Mouse (Mus musculus) brain, embryonic 18.5 days (tissue): ENCODE results near the gene Rspry1.

Experiments
- DNase-seq: peaks from one replicate; pipeline ENCODE4 v3.0.0-alpha.2; 2012; ENCODE audit warnings: low read depth, low spot score

Gene Rspry1

DNA sequence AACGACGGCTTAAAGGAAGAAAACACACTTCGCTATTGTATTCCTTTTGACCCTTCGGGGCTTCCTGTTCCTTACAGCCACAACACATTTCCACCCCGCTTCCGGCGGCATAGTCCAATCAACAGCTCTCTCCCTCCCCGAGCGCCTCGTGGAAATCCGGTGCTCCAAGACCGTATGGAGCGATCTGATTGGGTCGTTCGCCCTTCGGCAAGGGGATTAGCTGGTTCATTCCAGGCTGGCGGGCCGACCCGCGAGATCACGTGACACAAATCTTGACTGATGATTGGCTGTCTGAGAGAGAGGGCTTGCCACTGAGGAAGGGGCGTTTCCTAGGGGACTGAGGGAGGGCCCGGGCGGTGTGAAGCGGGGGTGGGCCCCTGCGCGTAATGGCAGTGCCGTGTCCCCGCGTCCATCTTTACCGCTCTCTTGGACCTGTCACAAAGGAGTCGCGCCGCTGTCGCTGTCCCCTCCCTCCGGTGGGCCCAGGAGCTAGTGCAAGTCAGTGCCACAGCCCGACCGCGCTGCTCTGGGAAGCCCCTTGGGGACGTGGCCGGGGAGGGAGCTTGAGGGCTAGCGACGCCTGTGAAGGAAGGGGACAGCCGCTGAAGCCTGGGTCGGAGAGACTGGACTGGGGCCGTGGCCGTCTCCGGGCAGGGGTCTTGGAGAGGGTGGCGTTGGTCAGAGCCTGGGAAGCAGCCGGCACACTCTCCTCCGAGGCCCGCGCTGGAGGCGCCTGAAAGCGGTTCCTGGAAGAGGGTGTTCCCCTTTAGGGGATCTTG, at the start of gene Rspry1, which contains the start of gene Fam192a:
Gene Rspry1 (plus strand): TSS at position 331 of the 779 bp plus-strand sequence.
Gene Fam192a (minus strand): TSS at position 391 of the 779 bp plus-strand sequence.
- peak; percentile 100 for DNase-seq

DNA sequence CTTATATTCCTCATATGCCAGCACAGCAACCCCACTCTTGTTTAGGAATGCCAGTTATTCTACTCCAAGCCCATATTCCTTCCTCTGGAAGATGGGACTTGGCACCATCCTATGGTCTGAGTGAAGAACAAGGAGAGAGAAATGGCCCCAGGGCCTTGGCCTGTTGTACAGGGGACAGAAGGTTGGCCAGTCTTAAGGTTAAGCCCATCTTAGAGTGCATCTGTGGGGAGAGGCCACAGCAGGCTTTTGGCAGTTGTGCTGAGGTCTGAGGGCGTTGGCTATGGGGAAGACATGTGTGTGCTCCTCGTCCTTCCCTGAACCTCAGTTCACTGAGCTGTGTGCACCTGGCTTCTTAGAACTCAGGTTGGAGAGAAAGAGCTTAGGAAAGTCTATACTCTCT, 49.0 kb upstream of the Rspry1 start:
- no peak for DNase-seq

DNA sequence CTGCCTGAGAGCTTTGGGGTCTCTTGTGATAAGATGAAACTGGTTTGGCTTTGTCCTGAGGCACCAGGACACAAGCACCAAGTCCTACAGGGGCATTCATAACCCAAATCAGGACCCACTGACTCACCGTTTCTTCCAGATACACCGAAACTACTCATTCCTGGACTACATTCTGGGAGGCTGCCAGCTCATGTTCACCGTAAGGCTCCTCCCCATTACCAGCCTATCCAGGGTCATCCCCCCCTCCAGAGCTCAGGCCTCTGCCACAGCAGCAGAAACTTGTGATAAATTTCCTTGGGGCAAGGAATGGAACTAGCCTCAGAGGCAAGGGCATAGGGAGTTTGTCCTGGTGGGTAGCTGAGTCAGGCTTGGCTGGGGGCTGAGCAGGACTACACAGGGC, 44.5 kb upstream of the Rspry1 start:
- DNase-seq = no peak

DNA sequence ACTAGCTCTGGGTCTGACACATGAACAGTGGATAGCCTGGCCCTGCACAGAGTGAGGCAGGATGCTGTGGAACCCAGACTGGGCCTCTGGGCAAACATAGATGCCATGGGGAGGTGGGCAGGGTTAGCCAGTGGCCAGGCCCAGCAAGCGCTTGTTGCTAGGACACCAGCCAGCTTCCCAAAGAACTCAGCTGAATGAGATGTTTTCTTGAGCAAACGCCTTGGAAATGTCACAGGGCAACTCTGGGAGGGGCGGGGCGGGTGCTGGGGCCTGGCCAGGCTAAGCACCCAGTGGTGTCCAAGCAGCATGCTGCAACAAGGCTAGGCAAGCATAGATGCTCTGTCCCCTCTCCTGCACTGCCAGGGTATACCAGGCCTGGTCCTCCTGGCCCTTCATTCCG, 40.5 kb upstream of the Rspry1 start:
- no peak for DNase-seq

DNA sequence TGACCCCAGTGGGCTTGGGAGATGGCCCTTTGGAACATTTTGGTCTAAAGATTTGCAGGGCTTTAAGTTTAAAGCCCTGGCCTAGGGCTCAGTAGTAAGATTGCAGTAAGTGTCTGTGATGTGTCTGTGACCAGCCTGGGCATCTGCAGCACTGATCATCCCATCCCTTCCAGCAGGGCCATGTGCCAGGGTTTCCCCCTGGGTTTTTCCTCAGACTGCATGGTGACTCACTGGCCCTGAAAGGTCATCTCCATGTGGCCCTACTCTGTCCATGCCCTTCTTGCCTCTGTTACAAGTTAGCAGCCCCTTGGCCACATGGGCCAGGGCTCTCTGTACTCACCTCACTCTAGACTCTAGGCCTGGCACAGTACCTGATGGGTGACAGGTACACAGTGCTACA, 37.3 kb upstream of the Rspry1 start:
- no peak for DNase-seq

DNA sequence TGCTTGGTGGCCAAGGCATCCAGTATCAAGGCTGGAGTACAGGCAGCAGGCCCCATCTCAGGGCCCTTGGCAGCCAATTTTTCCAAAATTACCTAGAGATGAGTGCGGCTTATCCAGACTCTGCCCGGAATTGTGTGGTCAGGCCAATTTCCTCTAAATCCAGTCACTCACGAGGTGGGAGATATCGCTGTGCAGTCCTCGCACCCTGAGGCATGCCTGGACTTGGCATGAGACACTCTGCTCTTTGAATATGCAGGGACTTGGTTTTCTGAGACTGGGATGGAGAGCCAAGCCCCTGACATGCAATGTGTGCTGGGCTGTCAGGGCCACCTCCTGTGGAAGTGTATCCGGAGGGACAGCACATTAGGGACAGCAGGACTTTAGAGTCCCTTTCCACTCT, 35.7 kb upstream of the Rspry1 start:
- no peak for DNase-seq

DNA sequence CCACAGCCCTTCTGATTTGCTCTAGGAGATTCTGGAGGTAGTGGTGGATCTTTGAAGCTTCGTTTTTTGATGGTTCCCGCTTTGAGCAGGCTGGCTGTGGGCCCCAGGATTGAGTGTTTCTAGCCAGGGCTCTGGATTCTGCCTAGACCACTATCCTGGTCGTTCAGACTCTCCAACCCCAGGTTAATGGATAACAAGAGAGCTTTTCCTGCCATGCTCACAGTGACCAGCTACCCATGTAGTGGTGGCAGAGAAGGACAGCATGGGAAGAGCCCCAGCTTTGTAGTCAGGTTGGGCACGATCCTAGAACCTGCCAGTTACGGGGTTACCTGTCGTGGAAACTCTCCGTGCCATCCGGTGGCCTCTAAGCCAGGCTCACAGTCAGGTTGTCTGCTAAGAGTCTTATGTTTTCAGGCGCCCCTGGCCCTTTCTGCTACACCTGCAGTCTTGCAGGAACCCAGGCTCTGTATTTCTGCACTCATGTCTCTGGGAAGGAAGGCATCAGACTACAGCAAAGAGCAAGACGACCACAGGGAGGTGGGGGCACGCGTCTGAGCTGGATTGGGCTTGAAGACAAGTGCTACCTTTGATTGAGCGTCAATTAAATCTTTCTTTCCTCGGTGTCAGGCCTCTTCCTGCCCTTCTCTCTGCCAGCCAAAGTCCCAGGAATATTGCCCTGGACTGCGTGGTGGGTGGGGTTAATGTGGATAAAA, 35.1 kb upstream of the Rspry1 start:
- DNase-seq = no peak

DNA sequence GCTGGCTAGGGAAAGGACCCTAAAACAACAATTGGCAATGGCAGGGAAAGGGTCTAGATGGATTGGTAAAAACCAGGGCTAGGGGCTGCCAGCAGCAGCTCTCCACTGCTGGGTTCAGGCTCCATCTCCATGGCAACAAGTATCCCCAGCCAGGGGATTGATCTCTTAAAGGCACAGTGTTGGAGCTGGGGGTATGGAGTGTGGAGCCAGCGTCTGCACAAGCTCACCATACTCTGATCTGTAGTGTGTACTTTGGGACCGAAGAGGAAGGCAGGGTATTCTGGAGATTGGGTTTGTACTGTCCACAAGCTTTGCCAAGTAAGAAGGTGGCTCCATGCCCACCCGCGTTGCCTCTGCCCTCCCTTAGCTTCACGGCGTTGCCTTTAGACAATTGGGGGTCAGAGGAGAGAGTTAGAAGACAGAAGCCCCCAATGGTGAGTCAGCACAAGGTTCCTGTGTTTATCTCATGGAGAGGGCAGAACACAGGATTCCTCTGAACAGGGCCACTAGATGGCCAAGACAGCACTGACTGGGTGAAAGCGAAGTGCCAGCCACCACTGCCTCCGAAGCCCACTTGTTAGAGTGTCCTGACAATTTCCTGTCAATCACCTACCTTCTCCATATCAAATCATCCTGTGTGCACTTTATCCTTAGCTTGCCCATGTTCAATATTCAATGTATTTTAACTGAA, 34.4 kb upstream of the Rspry1 start:
- no peak for DNase-seq

DNA sequence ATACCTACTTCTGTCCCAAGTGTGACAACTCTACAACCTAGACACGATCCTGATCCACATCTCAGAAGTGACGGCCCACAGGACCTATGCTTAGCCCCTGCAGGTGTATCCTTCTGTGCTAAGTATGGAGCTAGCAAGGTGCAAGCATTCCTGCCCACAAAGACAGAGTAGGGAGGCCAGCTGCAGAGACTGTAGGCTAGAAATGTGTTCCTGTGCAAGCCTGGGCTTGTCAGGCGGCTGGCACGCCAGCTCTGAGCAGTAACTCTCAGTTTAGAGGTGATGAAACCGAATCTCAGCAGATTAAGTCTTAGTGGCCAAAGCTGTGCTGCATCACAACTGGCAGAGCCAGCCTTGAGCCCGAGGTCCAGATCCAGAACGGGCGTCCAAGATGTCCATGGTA, 33.6 kb upstream of the Rspry1 start:
- no peak for DNase-seq

DNA sequence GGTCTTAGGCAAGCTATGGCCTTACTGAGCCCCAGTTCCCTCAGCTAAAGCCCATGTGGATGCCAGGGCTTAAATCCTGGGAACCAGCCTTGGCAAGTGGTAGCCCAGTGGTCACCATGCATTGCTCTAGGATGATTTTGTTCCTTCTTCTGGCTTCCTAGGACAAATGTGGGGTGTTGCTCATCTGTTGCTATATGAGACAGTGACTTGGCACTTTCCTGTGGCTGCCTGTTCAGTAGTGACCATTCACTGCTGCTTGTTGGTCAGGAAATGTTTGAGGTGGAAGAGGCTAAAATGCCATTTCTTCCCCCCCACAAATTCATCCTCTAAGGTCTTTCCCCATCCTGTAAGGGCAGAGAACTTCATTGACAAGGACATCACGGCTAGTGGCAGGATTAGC, 32.3 kb upstream of the Rspry1 start:
- DNase-seq = no peak

DNA sequence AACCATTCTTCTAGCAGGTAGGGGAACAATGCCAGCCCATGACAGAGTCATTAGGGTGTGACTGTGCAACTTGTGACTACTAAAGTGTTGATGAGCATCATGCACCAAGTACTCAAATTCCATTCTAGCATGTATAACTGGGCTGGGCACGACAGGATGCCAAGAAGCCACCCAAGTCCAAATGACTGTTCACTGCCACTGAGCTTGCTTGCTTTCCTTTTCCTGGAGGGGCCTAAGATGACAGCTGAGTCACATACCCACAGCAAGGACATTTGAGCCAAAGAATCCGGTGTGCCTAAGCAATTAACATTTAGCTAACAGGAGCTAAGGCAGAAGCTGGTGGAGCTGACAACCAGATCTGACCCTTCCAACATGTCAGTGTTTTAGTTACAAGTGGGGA, 29.8 kb upstream of the Rspry1 start:
- DNase-seq = no peak

DNA sequence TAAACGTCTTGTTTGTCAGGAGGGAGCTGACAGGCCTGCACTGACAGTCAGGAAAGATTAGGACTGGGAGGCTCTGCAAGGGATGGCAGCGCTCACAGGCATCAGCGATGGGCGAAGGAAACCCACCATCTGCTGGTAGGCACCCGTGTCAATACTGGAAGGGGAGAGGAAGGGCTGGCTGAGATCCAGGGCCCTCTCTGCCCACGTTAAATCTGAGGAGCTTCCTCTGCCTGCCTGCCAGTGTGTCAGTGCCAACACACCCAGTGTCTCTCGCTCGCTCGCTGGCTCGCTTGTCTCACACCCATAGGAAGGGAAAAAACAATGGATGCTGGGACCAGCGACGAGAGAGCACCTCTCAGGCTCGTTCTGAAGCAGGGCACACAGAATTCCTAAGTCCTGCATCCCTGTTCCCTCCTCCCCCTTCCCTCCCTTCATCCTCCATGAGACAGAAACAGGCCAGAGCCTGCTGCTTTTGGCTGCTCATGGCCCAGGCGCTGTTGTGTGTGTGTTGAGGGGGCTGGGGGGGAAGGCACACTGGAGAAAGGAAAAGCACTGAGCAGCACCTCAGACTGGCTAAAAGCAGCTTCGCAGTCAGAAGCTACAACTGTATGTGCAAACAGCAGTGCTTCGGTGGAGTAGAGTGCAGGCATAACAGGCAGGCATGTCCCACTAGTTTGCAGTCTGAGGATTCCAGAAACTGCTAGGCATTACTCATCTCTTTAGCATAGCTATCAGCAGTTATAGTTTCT, 27.4 kb upstream of the Rspry1 start:
- DNase-seq = peak; percentile 67

DNA sequence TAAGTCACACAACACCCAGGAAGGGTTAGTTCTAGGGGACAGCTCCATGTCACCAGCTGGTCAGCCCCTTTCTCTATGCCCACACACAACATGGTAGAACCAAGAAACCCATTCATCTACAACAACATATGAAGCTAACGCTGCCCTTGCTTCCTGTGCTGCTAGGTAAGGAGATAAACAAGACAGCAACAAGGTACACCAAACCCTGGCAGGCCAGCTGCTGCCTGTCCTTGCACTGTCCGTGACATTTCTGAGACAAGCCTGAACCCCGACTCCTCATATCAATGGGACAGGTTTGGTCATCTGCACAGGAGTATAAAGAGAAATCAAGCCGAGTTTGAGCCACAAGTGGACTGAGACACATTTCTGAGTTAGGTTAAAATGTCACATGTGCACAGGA, 26.6 kb upstream of the Rspry1 start:
- DNase-seq = no peak

DNA sequence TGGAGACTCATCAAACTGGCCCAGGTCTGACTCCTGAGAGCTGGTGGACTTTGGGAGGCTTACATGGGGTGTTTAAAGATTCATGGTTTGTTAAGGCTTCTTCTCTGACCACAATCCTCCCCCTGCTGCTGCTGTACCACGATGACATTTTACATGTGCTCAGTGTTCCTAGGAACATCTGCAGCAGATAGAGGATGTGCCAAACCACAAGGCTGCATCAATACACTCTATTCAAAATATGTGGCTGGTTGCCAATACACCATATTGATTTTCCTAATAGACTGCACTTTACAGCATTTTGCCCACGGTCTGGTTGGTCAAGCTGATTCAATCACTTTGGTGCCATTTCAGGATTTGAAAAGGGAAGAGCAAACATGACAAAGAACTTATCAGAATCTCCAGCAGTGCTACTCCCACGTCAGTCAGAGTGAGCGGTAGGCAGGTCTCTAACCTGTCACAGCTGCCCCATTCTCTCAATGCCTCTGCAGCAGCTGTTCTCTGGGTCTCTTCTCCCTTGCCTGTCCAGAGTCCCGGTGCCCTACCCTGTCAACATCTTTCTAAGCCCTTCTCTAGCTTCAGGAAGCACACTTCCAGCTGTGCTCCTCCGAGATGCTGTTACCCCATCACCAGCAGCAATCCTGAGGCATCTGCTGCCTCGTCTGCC, 19.8 kb upstream of the Rspry1 start:
- DNase-seq = no peak

DNA sequence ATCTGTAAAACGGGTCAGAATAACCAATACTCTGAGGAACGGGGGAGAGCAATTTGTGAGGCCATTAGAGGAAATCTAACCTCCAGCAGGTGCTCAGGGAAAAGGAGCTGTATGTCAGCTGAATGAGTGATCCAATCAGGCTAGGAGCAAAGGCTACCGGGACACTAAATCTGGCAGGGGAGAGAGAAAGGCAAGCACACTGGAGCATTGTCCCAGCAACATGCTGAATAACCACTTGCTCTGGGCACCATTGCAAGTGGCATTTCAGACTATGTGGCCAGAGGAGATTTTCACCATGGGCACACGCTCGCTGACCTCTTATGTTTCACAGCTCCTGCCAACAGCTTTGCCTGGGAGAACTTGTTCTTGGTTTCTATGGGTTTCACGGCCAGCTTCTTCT, 19.2 kb upstream of the Rspry1 start:
- DNase-seq = no peak

DNA sequence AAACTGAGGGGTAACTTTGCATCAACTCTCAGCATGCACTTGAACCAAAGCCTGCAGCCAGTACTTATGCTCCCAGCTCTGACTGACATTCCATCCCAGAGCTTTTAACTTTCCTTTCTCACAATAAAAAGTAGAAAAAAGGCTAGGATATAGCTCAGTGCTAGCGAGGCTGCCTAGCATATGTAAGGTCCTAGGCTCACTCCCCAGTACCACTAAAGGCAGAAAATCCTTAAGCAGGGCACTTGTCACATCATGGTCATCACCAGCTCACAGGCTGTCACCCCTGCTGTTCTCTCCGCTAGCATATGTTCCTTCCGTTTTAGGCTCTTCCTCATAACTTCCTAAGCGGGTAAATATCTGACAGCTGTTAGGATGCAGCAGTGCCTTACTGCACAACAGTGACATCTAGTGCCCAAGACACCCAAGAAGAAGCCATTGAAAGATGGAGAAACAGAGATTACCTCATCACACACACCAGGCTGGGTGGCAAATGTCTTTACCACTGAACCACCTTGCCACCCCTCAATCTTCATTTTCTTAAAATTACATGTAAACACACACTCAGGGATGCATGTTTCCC, 17.4 kb upstream of the Rspry1 start:
- peak; percentile 59 for DNase-seq

DNA sequence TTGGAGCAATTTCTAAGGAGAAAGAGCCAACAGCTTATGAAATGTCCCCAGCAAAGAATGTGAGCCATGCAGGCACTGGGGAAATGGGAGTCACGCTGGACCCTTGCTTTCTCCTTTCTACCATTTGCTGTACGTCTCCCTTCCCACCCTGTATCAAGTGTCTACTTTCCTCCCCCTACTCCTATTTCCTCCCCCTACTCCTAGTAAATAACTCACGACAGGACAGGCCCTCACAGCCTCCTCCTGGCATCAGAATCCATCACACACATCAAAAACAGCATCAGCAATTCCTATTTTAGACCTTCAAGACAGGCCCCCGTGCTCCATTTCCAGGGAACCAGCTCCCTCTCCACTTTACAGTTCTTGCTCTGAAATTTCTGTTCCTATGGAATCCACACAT, 10.0 kb upstream of the Rspry1 start:
- DNase-seq = no peak

DNA sequence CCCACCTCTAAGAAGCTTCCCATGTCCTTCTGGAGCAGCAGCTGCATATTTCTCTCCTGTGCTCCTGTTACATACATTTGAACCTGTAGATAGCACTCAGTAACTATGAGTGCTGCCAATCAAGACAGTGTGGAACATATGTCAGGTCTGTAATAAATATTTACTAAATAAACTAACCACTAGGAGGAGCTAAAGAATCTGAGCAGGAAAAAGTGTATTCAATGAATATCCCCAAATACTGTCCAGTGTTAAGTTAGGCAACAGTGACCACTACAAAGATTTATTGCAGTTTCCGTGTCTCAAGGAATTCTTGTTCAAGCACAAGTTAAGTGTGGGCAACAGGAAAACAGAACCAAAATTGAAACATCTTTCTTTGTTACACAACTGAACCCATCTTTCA, 7.5 kb upstream of the Rspry1 start:
- no peak for DNase-seq

DNA sequence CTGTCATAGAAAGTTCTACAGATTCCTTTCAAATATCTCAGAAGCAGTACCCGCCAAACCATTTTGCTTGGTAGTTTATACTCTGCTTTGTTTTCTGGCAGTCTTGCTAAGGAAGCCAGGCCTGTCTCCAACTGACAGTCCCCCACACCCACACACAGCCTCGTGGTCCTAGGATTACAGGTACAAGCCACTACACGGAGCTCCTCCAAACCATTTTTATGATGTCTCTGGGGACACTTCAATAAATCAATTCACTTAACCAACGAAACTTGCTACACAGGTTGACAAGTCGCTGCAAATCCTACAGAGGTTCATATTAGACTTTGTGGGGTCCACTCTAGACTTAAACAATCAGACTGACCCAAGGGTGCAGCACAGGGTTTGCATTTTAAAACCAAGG, 1.3 kb upstream of the Rspry1 start:
- DNase-seq = no peak

DNA sequence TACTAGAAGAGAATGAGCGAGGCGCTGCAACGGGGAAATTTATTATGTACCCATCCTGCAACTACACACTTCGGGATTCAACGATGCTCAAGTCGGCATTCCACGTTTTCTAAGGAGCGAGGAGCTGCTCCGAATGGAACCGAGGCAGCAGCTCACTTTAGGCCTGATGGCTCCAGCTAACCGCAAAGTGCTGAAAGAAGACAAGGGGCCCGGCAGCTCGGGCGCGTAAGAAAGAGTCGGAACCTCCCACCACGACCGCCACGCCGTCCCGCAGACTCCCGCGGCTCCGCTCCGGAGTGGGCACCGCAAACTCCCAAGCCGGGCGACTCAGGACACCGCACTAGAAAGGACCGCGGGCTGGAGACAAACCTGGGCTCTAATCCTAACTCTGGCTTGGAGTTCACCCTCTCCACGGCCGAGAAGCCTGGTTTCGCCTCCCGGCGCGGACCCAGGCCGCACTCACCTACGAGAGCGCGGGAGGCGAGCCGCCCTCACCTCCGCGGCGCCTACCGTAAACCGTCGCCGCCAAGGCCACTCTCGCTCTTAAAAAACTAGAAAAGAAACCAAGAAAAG, 617 bp upstream of the Rspry1 start:
- DNase-seq = no peak
